Mouse (Mus musculus) MEL (cell line): ENCODE data around the gene S1pr3.

Experiments
- CHD1 ChIP-seq: IDR thresholded peaks from 2 replicates; pipeline ENCODE4 v1.6.1; 2012; ENCODE audit warnings: low read depth, mild to moderate bottlenecking, inconsistent platforms, low read length, improper control_type of control experiment
- CHD2 ChIP-seq: IDR thresholded peaks from 2 replicates; pipeline ENCODE4 v1.6.1; 2011; ENCODE audit warnings: low read length, improper control_type of control experiment
- CTCF ChIP-seq, 3 experiments: IDR thresholded peaks in 2 of 3; conservative IDR thresholded peaks in 1 of 3; 2 replicates each; pipeline ENCODE4 v1.5.1; 2011 to 2012; ENCODE audit warnings: low read length in 3 of 3, low read depth in 2 of 3, mild to moderate bottlenecking in 2 of 3, improper control_type of control experiment in 1 of 3, inconsistent platforms in 1 of 3, mixed read lengths in 1 of 3, moderate library complexity in 1 of 3; ENCODE audit not compliant: control insufficient read depth in 1 of 3, insufficient read depth in 1 of 3, poor library complexity in 1 of 3, severe bottlenecking in 1 of 3
- EP300 ChIP-seq, 2 experiments: IDR thresholded peaks; 2 replicates each; pipeline ENCODE4 v1.6.1; 2011; ENCODE audit warnings: improper control_type of control experiment in 2 of 2, low read length in 2 of 2, low read depth in 1 of 2, mild to moderate bottlenecking in 1 of 2
- GATA1 ChIP-seq: IDR thresholded peaks from 2 replicates; pipeline ENCODE4 v1.6.1; 2011; ENCODE audit warnings: low read depth, low read length, improper control_type of control experiment
- MYB ChIP-seq: IDR thresholded peaks from 2 replicates; pipeline ENCODE4 v1.6.1; 2011; ENCODE audit warnings: mild to moderate bottlenecking, low read depth, low read length, improper control_type of control experiment
- NRF1 ChIP-seq: IDR thresholded peaks from 2 replicates; pipeline ENCODE4 v1.6.1; 2014; ENCODE audit warnings: low read depth, mild to moderate bottlenecking, inconsistent platforms, low read length, improper control_type of control experiment, moderate library complexity; ENCODE audit not compliant: poor library complexity, insufficient read depth, severe bottlenecking
- POLR2A ChIP-seq, 2 experiments: IDR thresholded peaks; 2 replicates each; pipeline ENCODE4 v1.6.1; 2011 to 2012; ENCODE audit warnings: low read length in 2 of 2, mild to moderate bottlenecking in 2 of 2, control low read depth in 1 of 2, improper control_type of control experiment in 1 of 2, low read depth in 1 of 2, moderate library complexity in 1 of 2; ENCODE audit not compliant: control insufficient read depth in 1 of 2, insufficient read depth in 1 of 2, poor library complexity in 1 of 2
- SMC3 ChIP-seq: IDR thresholded peaks from 2 replicates; pipeline ENCODE4 v1.6.1; 2011; ENCODE audit warnings: low read depth, low read length, improper control_type of control experiment
- TBP ChIP-seq: IDR thresholded peaks from 2 replicates; pipeline ENCODE4 v1.8.0; 2011; ENCODE audit warnings: low read depth, low read length, improper control_type of control experiment
- USF1 ChIP-seq: IDR thresholded peaks from 2 replicates; pipeline ENCODE4 v1.6.1; 2014; ENCODE audit warnings: low read depth, mild to moderate bottlenecking, inconsistent platforms, low read length, improper control_type of control experiment, moderate library complexity

- no peak for TF ChIP-seq SMC3
- no peak for TF ChIP-seq NRF1
- no peak for TF ChIP-seq USF1
- TF ChIP-seq POLR2A (IDR thresholded peaks at IDR 0.05; ENCODE audit: control insufficient read depth in 1 of 2, insufficient read depth in 1 of 2, low read depth in 1 of 2, low read length in 2 of 2, poor library complexity in 1 of 2): no peak
- no peak for TF ChIP-seq CHD2
- no peak for TF ChIP-seq TBP
- TF ChIP-seq CHD1: no peak
- TF ChIP-seq EP300 (IDR thresholded peaks at IDR 0.05; ENCODE audit: low read depth in 1 of 2, low read length in 2 of 2): no peak
- TF ChIP-seq GATA1: no peak
- TF ChIP-seq CTCF (IDR thresholded peaks at IDR 0.05 in 2 of 3, conservative IDR thresholded peaks at IDR 0.05 in 1 of 3; ENCODE audit: control insufficient read depth in 1 of 3, insufficient read depth in 1 of 3, low read depth in 2 of 3, low read length in 3 of 3, poor library complexity in 1 of 3, severe bottlenecking in 1 of 3): no peak
- no peak for TF ChIP-seq MYB
These were observed 40.1 kb upstream of the S1pr3 start for GRCm38 (mm10) chr13:51368346-51368745.
